Mouse (Mus musculus) heart, adult 2 months (tissue): ENCODE results near the gene Phf3.

Experiments
- CTCF ChIP-seq: fragments of 200-600 bp; IDR thresholded peaks from 2 replicates; pipeline ENCODE4 v1.8.1; 2022; ENCODE audit warnings: antibody characterized with exemption, mild to moderate bottlenecking, moderate library complexity
- EP300 ChIP-seq: fragments of 200-500 bp; IDR thresholded peaks from 2 replicates; pipeline ENCODE4 v1.6.1; 2011; ENCODE audit warnings: low read depth, low read length, control low read depth; ENCODE audit not compliant: insufficient read depth

DNA sequence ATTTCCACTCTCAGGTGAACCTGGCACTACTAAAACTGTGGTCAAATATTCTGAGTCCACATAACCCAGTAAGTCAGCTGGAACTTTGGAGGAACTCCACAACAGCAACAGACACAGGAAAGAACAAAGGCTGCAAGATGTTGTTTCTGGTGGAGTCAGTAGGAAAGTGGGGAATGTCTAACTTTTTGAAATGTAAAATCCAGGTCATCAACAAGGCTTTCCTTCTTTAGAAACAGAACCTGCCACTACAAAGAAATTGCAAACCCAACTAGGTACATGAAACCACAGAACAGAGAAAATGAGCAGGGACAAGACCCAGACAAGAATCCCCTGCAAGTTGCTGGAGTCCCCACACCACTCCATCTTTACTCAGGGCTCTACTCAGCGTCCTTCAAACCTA lies 26.0 kb downstream of the Phf3 start:
- no peak for TF ChIP-seq EP300
- no peak for TF ChIP-seq CTCF
